Mouse (Mus musculus) natural killer cell, adult 2 months (primary cell): ENCODE data around the gene Cry1.

Experiments
- DNase-seq, 2 experiments: peaks; one replicate each; pipeline ENCODE4 v3.0.0; 2022; ENCODE audit warnings: low spot score in 2 of 2

Gene Cry1

GRCm38 (mm10) chr10:85161745-85162351 is 23.0 kb downstream of the Cry1 start:
- no peak for DNase-seq

GRCm38 (mm10) chr10:85159989-85160619 is 24.8 kb downstream of the Cry1 start:
- no peak for DNase-seq

GRCm38 (mm10) chr10:85157451-85157850 is 27.4 kb downstream of the Cry1 start:
- DNase-seq, result no peak

- peak; percentile 23 to 46 for DNase-seq
These were observed 30.7 kb downstream of the Cry1 start for GRCm38 (mm10) chr10:85154195-85154594.

GRCm38 (mm10) chr10:85149226-85149625 is 35.6 kb downstream of the Cry1 start:
- DNase-seq, result no peak

GRCm38 (mm10) chr10:85146282-85146681 is 38.6 kb downstream of the Cry1 start:
- DNase-seq, result no peak

- DNase-seq, result no peak
These were observed 43.4 kb downstream of the Cry1 start for GRCm38 (mm10) chr10:85141465-85141864.

- no peak for DNase-seq
These were observed 48.3 kb downstream of the Cry1 start for GRCm38 (mm10) chr10:85136573-85136972.

- peak; percentile 18 to 63 for DNase-seq
These were observed 56.4 kb downstream of the Cry1 start for GRCm38 (mm10) chr10:85128453-85128852.

- DNase-seq, result peak; percentile 81 to 92
These were observed 57.2 kb downstream of the Cry1 start, which contains the start of gene Mterf2 for GRCm38 (mm10) chr10:85127395-85128287. Gene Mterf2, minus strand, starts transcription at chr10:85128027.

- DNase-seq, result no peak
These were observed 59.7 kb downstream of the Cry1 start for GRCm38 (mm10) chr10:85125184-85125583.

GRCm38 (mm10) chr10:85114409-85114808 is 70.5 kb downstream of the Cry1 start:
- DNase-seq, result no peak

GRCm38 (mm10) chr10:85103085-85103885 is 81.6 kb downstream of the Cry1 start:
- peak; percentile 2 to 4 for DNase-seq

GRCm38 (mm10) chr10:85102247-85103084 is 82.4 kb downstream of the Cry1 start, which contains the start of the genes Fhl4 and Tmem263:
Gene Fhl4, minus strand, starts transcription at chr10:85102495.
Gene Tmem263, plus strand, starts transcription at chr10:85102627.
- peak; percentile 63 to 67 for DNase-seq

- DNase-seq, result no peak
These were observed 83.0 kb downstream of the Cry1 start for GRCm38 (mm10) chr10:85101841-85102240.
